Mouse (Mus musculus): ENCODE measurements at regions not wholly inside any gene's neighbourhood (a gene's known extent, or its start where the extent isn't known, plus 50 kb on each side); places are given as distances from the start of the nearest gene placed in this dataset.
"Not testable (repeated sequence)": the region's sequence is repeated elsewhere in the genome, so short reads cannot be mapped to it uniquely, and the experiment has no call there.

GRCm38 (mm10) chr16:89718921-89719320, 147.9 kb upstream of the Krtap11-1 start:
- Histone ChIP-seq H3K9me3 (ENCODE audit: low read length) (0 out of 2 replicates have a peak, but pooled peaks cover 1% of the 10 kb centered on the region), H3K4me2 (replicated peaks; ENCODE audit: low read depth, low read length) (no peak overlapping the region), H3K9ac (replicated peaks; ENCODE audit: low read length) (no peak overlapping the region)

GRCm38 (mm10) chr16:89715716-89716115, 144.7 kb upstream of the Krtap11-1 start:
- H3K4me1 ChIP-seq (ENCODE audit: insufficient read depth, low read length); H3K9ac ChIP-seq (replicated peaks; ENCODE audit: low read length); H3K36me3 ChIP-seq (ENCODE audit: insufficient read depth, low read length); H3K27me3 ChIP-seq (ENCODE audit: insufficient read depth, low read length); H3K4me3 ChIP-seq (ENCODE audit: low read length); H3K27ac ChIP-seq (ENCODE audit: low read length); H3K4me2 ChIP-seq (replicated peaks; ENCODE audit: low read depth, low read length); ATAC-seq (ENCODE audit: low FRiP score, low TSS enrichment): not testable (repeated sequence)
- H3K9me3 ChIP-seq (ENCODE audit: low read length) = peaks cover 14% of the 10 kb centered on the region; the same call in 1 of the 2 replicates
- 93% methylated on average over 8 of the region's 8 CpGs for WGBS

More at GRCm38 (mm10) chr16:89718921-89719320, 147.9 kb upstream of the Krtap11-1 start:
- ATAC-seq (ENCODE audit: low FRiP score, low TSS enrichment) = peak; percentile 42; the same call in 1 of the 2 replicates
- Histone ChIP-seq H3K4me1 (ENCODE audit: insufficient read depth, low read length) (no peaks in the 10 kb centered on the region), H3K27ac (ENCODE audit: low read length) (no peak overlapping the region), H3K36me3 (ENCODE audit: insufficient read depth, low read length) (no peaks in the 10 kb centered on the region), H3K27me3 (ENCODE audit: insufficient read depth, low read length) (no peaks in the 10 kb centered on the region), H3K4me3 (ENCODE audit: low read length) (no peak overlapping the region)
- WGBS = 66% methylated on average over 3 of the region's 3 CpGs

GRCm38 (mm10) chr16:89704316-89704715, 133.3 kb upstream of the Krtap11-1 start:
- no peak for ATAC-seq (ENCODE audit: low FRiP score, low TSS enrichment)
- H3K4me2 ChIP-seq (replicated peaks; ENCODE audit: low read depth, low read length) = no peak overlapping the region
- no peaks in the 10 kb centered on the region for H3K36me3 ChIP-seq (ENCODE audit: insufficient read depth, low read length)
- H3K27ac ChIP-seq (ENCODE audit: low read length) = no peak overlapping the region
- no peak overlapping the region for H3K9ac ChIP-seq (replicated peaks; ENCODE audit: low read length)
- H3K9me3 ChIP-seq (ENCODE audit: low read length) = no peaks in the 10 kb centered on the region
- peaks cover 4% of the 10 kb centered on the region for H3K4me1 ChIP-seq (ENCODE audit: insufficient read depth, low read length)
- WGBS = 35% methylated on average over 6 of the region's 6 CpGs
- H3K27me3 ChIP-seq (ENCODE audit: insufficient read depth, low read length) = no peaks in the 10 kb centered on the region
- H3K4me3 ChIP-seq (ENCODE audit: low read length) = no peak overlapping the region

- ATAC-seq (ENCODE audit: low FRiP score, low TSS enrichment) = no peak
- no peaks in the 10 kb centered on the region for H3K27me3 ChIP-seq (ENCODE audit: insufficient read depth, low read length)
- no peaks in the 10 kb centered on the region for H3K36me3 ChIP-seq (ENCODE audit: insufficient read depth, low read length)
- H3K27ac ChIP-seq (ENCODE audit: low read length) = no peak overlapping the region
- no peaks in the 10 kb centered on the region for H3K9me3 ChIP-seq (ENCODE audit: low read length)
- H3K9ac ChIP-seq (replicated peaks; ENCODE audit: low read length) = no peak overlapping the region
- peaks cover 7% of the 10 kb centered on the region for H3K4me1 ChIP-seq (ENCODE audit: insufficient read depth, low read length)
- WGBS = 72% methylated on average over 10 of the region's 10 CpGs
- H3K4me2 ChIP-seq (replicated peaks; ENCODE audit: low read depth, low read length) = no peak overlapping the region
- H3K4me3 ChIP-seq (ENCODE audit: low read length) = no peak overlapping the region
Measured at GRCm38 (mm10) chr16:89703158-89703557, 132.2 kb upstream of the Krtap11-1 start.

GRCm38 (mm10) chr16:89702406-89702805, 131.4 kb upstream of the Krtap11-1 start:
- Histone ChIP-seq H3K4me3 (ENCODE audit: low read length) (no peak overlapping the region), H3K27me3 (ENCODE audit: insufficient read depth, low read length) (no peaks in the 10 kb centered on the region), H3K9ac (replicated peaks; ENCODE audit: low read length) (no peak overlapping the region), H3K27ac (ENCODE audit: low read length) (no peak overlapping the region), H3K4me1 (ENCODE audit: insufficient read depth, low read length) (peaks cover 7% of the 10 kb centered on the region), H3K36me3 (ENCODE audit: insufficient read depth, low read length) (no peaks in the 10 kb centered on the region), H3K4me2 (replicated peaks; ENCODE audit: low read depth, low read length) (no peak overlapping the region), H3K9me3 (ENCODE audit: low read length) (no peaks in the 10 kb centered on the region)
- 0 out of 2 replicates have a peak, but pooled peaks have one; percentile 13 for ATAC-seq (ENCODE audit: low FRiP score, low TSS enrichment)
- 98% methylated on average over 2 of the region's 2 CpGs for WGBS

GRCm38 (mm10) chr16:89701741-89702140, 130.8 kb upstream of the Krtap11-1 start:
- Histone ChIP-seq H3K27me3 (ENCODE audit: insufficient read depth, low read length) (no peaks in the 10 kb centered on the region), H3K4me1 (ENCODE audit: insufficient read depth, low read length) (peaks cover 7% of the 10 kb centered on the region), H3K36me3 (ENCODE audit: insufficient read depth, low read length) (no peaks in the 10 kb centered on the region), H3K9me3 (ENCODE audit: low read length) (no peaks in the 10 kb centered on the region), H3K4me3 (ENCODE audit: low read length) (no peak overlapping the region), H3K9ac (replicated peaks; ENCODE audit: low read length) (no peak overlapping the region), H3K27ac (ENCODE audit: low read length) (no peak overlapping the region), H3K4me2 (replicated peaks; ENCODE audit: low read depth, low read length) (no peak overlapping the region)
- WGBS = 94% methylated on average over 8 of the region's 8 CpGs
- no peak for ATAC-seq (ENCODE audit: low FRiP score, low TSS enrichment)

GRCm38 (mm10) chr16:89699710-89700109, 128.7 kb upstream of the Krtap11-1 start:
- H3K27ac ChIP-seq (ENCODE audit: low read length) = peak overlapping the region; percentile 31; the same call in 1 of the 2 replicates
- peak; percentile 24; the same call in 1 of the 2 replicates for ATAC-seq (ENCODE audit: low FRiP score, low TSS enrichment)

GRCm38 (mm10) chr16:89695833-89696232, 124.8 kb upstream of the Krtap11-1 start:
- no peak overlapping the region for H3K9ac ChIP-seq (replicated peaks; ENCODE audit: low read length)
- no peak overlapping the region for H3K27ac ChIP-seq (ENCODE audit: low read length)
- H3K36me3 ChIP-seq (ENCODE audit: insufficient read depth, low read length) = no peaks in the 10 kb centered on the region
- ATAC-seq (ENCODE audit: low FRiP score, low TSS enrichment) = peak; percentile 28; the same call in 1 of the 2 replicates
- no peaks in the 10 kb centered on the region for H3K27me3 ChIP-seq (ENCODE audit: insufficient read depth, low read length)
- H3K9me3 ChIP-seq (ENCODE audit: low read length) = no peaks in the 10 kb centered on the region
- 26% methylated on average over 4 of the region's 4 CpGs for WGBS
- H3K4me2 ChIP-seq (replicated peaks; ENCODE audit: low read depth, low read length) = no peak overlapping the region
- no peak overlapping the region for H3K4me3 ChIP-seq (ENCODE audit: low read length)
- H3K4me1 ChIP-seq (ENCODE audit: insufficient read depth, low read length) = peaks cover 16% of the 10 kb centered on the region

More at GRCm38 (mm10) chr16:89699710-89700109, 128.7 kb upstream of the Krtap11-1 start:
- no peaks in the 10 kb centered on the region for H3K27me3 ChIP-seq (ENCODE audit: insufficient read depth, low read length)
- H3K9ac ChIP-seq (replicated peaks; ENCODE audit: low read length) = no peak overlapping the region
- no peaks in the 10 kb centered on the region for H3K9me3 ChIP-seq (ENCODE audit: low read length)
- no peak overlapping the region for H3K4me2 ChIP-seq (replicated peaks; ENCODE audit: low read depth, low read length)
- peaks cover 16% of the 10 kb centered on the region for H3K4me1 ChIP-seq (ENCODE audit: insufficient read depth, low read length)
- H3K4me3 ChIP-seq (ENCODE audit: low read length) = no peak overlapping the region
- H3K36me3 ChIP-seq (ENCODE audit: insufficient read depth, low read length) = no peaks in the 10 kb centered on the region
- 8% methylated on average over 2 of the region's 2 CpGs for WGBS

- Histone ChIP-seq H3K9me3 (ENCODE audit: low read length) (no peaks in the 10 kb centered on the region), H3K9ac (replicated peaks; ENCODE audit: low read length) (no peak overlapping the region), H3K36me3 (ENCODE audit: insufficient read depth, low read length) (no peaks in the 10 kb centered on the region), H3K4me2 (replicated peaks; ENCODE audit: low read depth, low read length) (no peak overlapping the region), H3K27me3 (ENCODE audit: insufficient read depth, low read length) (no peaks in the 10 kb centered on the region), H3K27ac (ENCODE audit: low read length) (no peak overlapping the region), H3K4me1 (ENCODE audit: insufficient read depth, low read length) (peaks cover 16% of the 10 kb centered on the region), H3K4me3 (ENCODE audit: low read length) (no peak overlapping the region)
- 28% methylated on average over 7 of the region's 7 CpGs for WGBS
- no peak for ATAC-seq (ENCODE audit: low FRiP score, low TSS enrichment)
Measured at GRCm38 (mm10) chr16:89695406-89695805, 124.4 kb upstream of the Krtap11-1 start.

- H3K27me3 ChIP-seq (ENCODE audit: insufficient read depth, low read length) = no peaks in the 10 kb centered on the region
- whole genome bisulfite sequencing = 86% methylated on average over 10 of the region's 10 CpGs
- H3K36me3 ChIP-seq (ENCODE audit: insufficient read depth, low read length) = no peaks in the 10 kb centered on the region
- no peak overlapping the region for H3K9ac ChIP-seq (replicated peaks; ENCODE audit: low read length)
- H3K9me3 ChIP-seq (ENCODE audit: low read length) = no peaks in the 10 kb centered on the region
- H3K27ac ChIP-seq (ENCODE audit: low read length) = no peak overlapping the region
- no peak overlapping the region for H3K4me2 ChIP-seq (replicated peaks; ENCODE audit: low read depth, low read length)
- no peak overlapping the region for H3K4me3 ChIP-seq (ENCODE audit: low read length)
- ATAC-seq (ENCODE audit: low FRiP score, low TSS enrichment) = no peak
- H3K4me1 ChIP-seq (ENCODE audit: insufficient read depth, low read length) = peaks cover 9% of the 10 kb centered on the region; the same call in 1 of the 2 replicates
Measured at GRCm38 (mm10) chr16:89693321-89693720, 122.3 kb upstream of the Krtap11-1 start.

Measured in kidney, embryonic 16.5 days (tissue).